Mouse (Mus musculus) G1E (cell line): ENCODE measurements at regions not wholly inside any gene's neighbourhood (a gene's known extent, or its start where the extent isn't known, plus 50 kb on each side); places are given as distances from the start of the nearest gene placed in this dataset.

Experiments
- CTCF ChIP-seq: IDR thresholded peaks from 2 replicates; pipeline ENCODE4 v1.5.1; 2012; ENCODE audit warnings: low read depth, low read length, inconsistent platforms, mixed read lengths
- TAL1 ChIP-seq: conservative IDR thresholded peaks from 2 replicates; pipeline ENCODE4 v1.6.1; 2012; ENCODE audit warnings: low read depth, low read length, inconsistent platforms, mixed read lengths

GRCm38 (mm10) chr10:19514837-19515236 lies 76.9 kb upstream of the Ifngr1 start:
- no peak for TF ChIP-seq CTCF
- no peak for TF ChIP-seq TAL1
